Mouse (Mus musculus) embryonic facial prominence, embryonic 14.5 days (tissue): ENCODE measurements around the gene Mipep. TPM values are rescaled to one million over a fixed set of nuclear protein-coding genes. Genes with fewer than 3 reads are reported as not detected.

Experiments
- polyA plus RNA-seq: library from polyadenylated mRNA; unstranded; fragments of >200 nt; fragmentation: Nextera tagmentation; extraction: Ambion mirVana; gene quantifications from 2 replicates; pipeline ENCODE4 v1.2.1, GENCODE M21; 2014

Mipep gene
- polyA plus RNA-seq, 1 experiment from 2014 or later, result 23.5 TPM

Other genes with a start within 250 kb of the Mipep start
- gene Spata13, start 150.6 kb upstream of the Mipep start, polyA plus RNA-seq, result 14.7 and 16.9 TPM in 2 replicates
- gene C1qtnf9, start 16.4 kb upstream of the Mipep start, polyA plus RNA-seq, result 0.97 and 1.3 TPM in 2 replicates